Mouse (Mus musculus) CD4-positive, CD25-positive, alpha-beta regulatory T cell, adult 2 months (primary cell): Measurements from ENCODE around the gene Mzf1.

Experiments
- DNase-seq: peaks from one replicate; pipeline ENCODE4 v3.0.0-alpha.2; 2012; ENCODE audit warnings: low read depth, low spot score

The Mzf1 gene

GRCm38 (mm10) chr7:13054287-13055010 is at the start of gene Mzf1:
Gene Mzf1, minus strand, starts transcription at chr7:13054764.
- DNase-seq, result peak; percentile 97

- no peak for DNase-seq
Measured at GRCm38 (mm10) chr7:13095073-13095472, 40.5 kb upstream of the Mzf1 start, which contains the start of gene Vmn1r85. Gene Vmn1r85, minus strand, starts transcription at chr7:13095173.

GRCm38 (mm10) chr7:13072293-13072692 is 17.7 kb upstream of the Mzf1 start:
- DNase-seq, result no peak

GRCm38 (mm10) chr7:13063399-13063798 is 8.8 kb upstream of the Mzf1 start:
- peak; percentile 68 for DNase-seq

GRCm38 (mm10) chr7:13059536-13059935 is 5.0 kb upstream of the Mzf1 start:
- DNase-seq, result no peak

- no peak for DNase-seq
Measured at GRCm38 (mm10) chr7:13056913-13057700, 2.5 kb upstream of the Mzf1 start.

GRCm38 (mm10) chr7:13053961-13054286 is 640 bp downstream of the Mzf1 start:
- no peak for DNase-seq

GRCm38 (mm10) chr7:13053501-13053900 is 1.1 kb downstream of the Mzf1 start:
- no peak for DNase-seq

GRCm38 (mm10) chr7:13053001-13053400 is 1.6 kb downstream of the Mzf1 start:
- no peak for DNase-seq

GRCm38 (mm10) chr7:13046084-13046483 is 8.5 kb downstream of the Mzf1 start:
- DNase-seq, result peak; percentile 87

GRCm38 (mm10) chr7:13044254-13044625 is 10.3 kb downstream of the Mzf1 start:
- DNase-seq, result no peak

GRCm38 (mm10) chr7:13043445-13044253 is 10.9 kb downstream of the Mzf1 start:
- no peak for DNase-seq

- DNase-seq, result no peak
Measured at GRCm38 (mm10) chr7:13043120-13043444, 11.5 kb downstream of the Mzf1 start.

- DNase-seq, result no peak
Measured at GRCm38 (mm10) chr7:13042511-13042910, 12.1 kb downstream of the Mzf1 start.

GRCm38 (mm10) chr7:13041256-13041655 is 13.3 kb downstream of the Mzf1 start:
- DNase-seq, result no peak

GRCm38 (mm10) chr7:13039181-13039580 is 15.4 kb downstream of the Mzf1 start:
- DNase-seq, result no peak

GRCm38 (mm10) chr7:13038621-13039169 is 15.9 kb downstream of the Mzf1 start:
- no peak for DNase-seq

GRCm38 (mm10) chr7:13037901-13038555 is 16.5 kb downstream of the Mzf1 start, which contains the start of gene Ube2m:
Gene Ube2m, minus strand, starts transcription at chr7:13038275.
- peak; percentile 99 for DNase-seq

- DNase-seq, result no peak
Measured at GRCm38 (mm10) chr7:13037366-13037765, 17.2 kb downstream of the Mzf1 start.

GRCm38 (mm10) chr7:13036806-13037205 is 17.8 kb downstream of the Mzf1 start:
- DNase-seq, result no peak

GRCm38 (mm10) chr7:13035211-13035855 is 19.2 kb downstream of the Mzf1 start:
- no peak for DNase-seq
